12 mouse cellular contexts compared by ENCODE assay signal in the genomic region with DNA sequence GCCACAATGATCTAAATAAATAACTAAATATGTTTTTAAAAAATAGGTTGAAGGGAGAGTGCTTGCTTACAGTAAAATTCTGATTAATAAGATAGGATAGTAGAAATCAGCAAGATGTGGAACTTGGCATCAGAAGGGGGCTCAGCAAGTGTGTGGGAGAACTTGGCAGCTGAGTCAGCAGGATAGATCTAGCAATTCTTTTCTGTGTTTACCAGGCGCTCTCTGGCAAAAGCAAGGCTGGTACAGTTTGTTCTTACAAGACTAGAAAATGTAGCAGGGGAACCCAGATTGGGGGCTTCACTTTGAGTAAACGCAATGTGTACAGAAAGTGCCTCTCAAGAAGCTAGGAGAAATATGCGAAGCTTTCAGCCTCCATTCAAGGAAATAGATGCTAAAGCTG. TPM values are rescaled to one million over a fixed set of nuclear protein-coding genes. Genes with fewer than 3 reads are reported as not detected.
DNase-seq lines count a peak whose midpoint lies in the region; ATAC-seq and TF ChIP-seq lines count a peak whose summit lies in the region.
"Had no signal": no experiment of that assay in that cellular context is flagged by ENCODE, and none has a peak within 500 bp of the region (broad histone marks: within the 10 kb centered on the region; RNA-seq: fewer than 3 reads in every experiment).

No protein-coding gene starts in this region.

- peak; percentile 34 for DNase-seq in cerebellum, adult 11-12 months
- DNase-seq in layer of hippocampus, postnatal 10 days (ENCODE audit: low spot score in 2 of 2): peak; percentile 56
- DNase-seq in right cerebral cortex, postnatal 36 days (ENCODE audit: low spot score in 2 of 2): peak; percentile 44 to 49
- DNase-seq in stomach, postnatal 0 days (ENCODE audit: low spot score): no peak
- DNase-seq in gastrocnemius, postnatal 36 days: no peak
- DNase-seq: heart, postnatal 4 days; thymus, adult 2 months had no signal

- no peak overlapping the region for H3K4me2 ChIP-seq in neural tube, embryonic 13.5 days
- H3K4me2 ChIP-seq in neural tube, embryonic 15.5 days: no peak overlapping the region
- H3K4me2 ChIP-seq in stomach, postnatal 0 days (replicated peaks; ENCODE audit: low read depth): no peak overlapping the region
- H3K4me2 ChIP-seq: kidney, embryonic 15.5 days; limb, embryonic 15.5 days had no signal

- H3K4me3 ChIP-seq in neural tube, embryonic 13.5 days: no peak overlapping the region
- no peak overlapping the region for H3K4me3 ChIP-seq in neural tube, embryonic 15.5 days (replicated peaks)
- H3K4me3 ChIP-seq in stomach, postnatal 0 days (ENCODE audit: low read depth, low read length): no peak overlapping the region
- H3K4me3 ChIP-seq: kidney, embryonic 15.5 days; limb, embryonic 15.5 days had no signal

- H3K4me1 ChIP-seq in neural tube, embryonic 13.5 days (replicated peaks): no peaks in the 10 kb centered on the region
- no peaks in the 10 kb centered on the region for H3K4me1 ChIP-seq in neural tube, embryonic 15.5 days
- H3K4me1 ChIP-seq in stomach, postnatal 0 days (replicated peaks; ENCODE audit: control insufficient read depth, insufficient read depth): no peaks in the 10 kb centered on the region
- H3K4me1 ChIP-seq: kidney, embryonic 15.5 days; limb, embryonic 15.5 days had no signal

- H3K27ac ChIP-seq in neural tube, embryonic 13.5 days (replicated peaks): 0 out of 2 replicates have a peak overlapping the region, but pooled peaks have one; percentile 28
- no peak overlapping the region for H3K27ac ChIP-seq in neural tube, embryonic 15.5 days (replicated peaks)
- no peak overlapping the region for H3K27ac ChIP-seq in stomach, postnatal 0 days (replicated peaks)
- H3K27ac ChIP-seq: kidney, embryonic 15.5 days; limb, embryonic 15.5 days had no signal

- H3K9me3 ChIP-seq in neural tube, embryonic 13.5 days: no peaks in the 10 kb centered on the region
- no peaks in the 10 kb centered on the region for H3K9me3 ChIP-seq in neural tube, embryonic 15.5 days (replicated peaks)
- no peaks in the 10 kb centered on the region for H3K9me3 ChIP-seq in stomach, postnatal 0 days (ENCODE audit: control insufficient read depth, low read length)
- H3K9me3 ChIP-seq: kidney, embryonic 15.5 days; limb, embryonic 15.5 days had no signal

- no peak for TF ChIP-seq CTCF in stomach, postnatal 0 days (IDR thresholded peaks at IDR 0.05; ENCODE audit: low read depth)

- no peaks in the 10 kb centered on the region for H3K36me3 ChIP-seq in neural tube, embryonic 13.5 days
- H3K36me3 ChIP-seq in neural tube, embryonic 15.5 days: no peaks in the 10 kb centered on the region
- no peaks in the 10 kb centered on the region for H3K36me3 ChIP-seq in stomach, postnatal 0 days (ENCODE audit: control insufficient read depth, insufficient read depth, low read length)
- H3K36me3 ChIP-seq: kidney, embryonic 15.5 days; limb, embryonic 15.5 days had no signal

- TF ChIP-seq EP300 in stomach, postnatal 0 days (optimal IDR thresholded peaks at IDR 0.05): no peak

- no peak for ATAC-seq in cerebellum, adult (ENCODE audit: insufficient number of reproducible peaks, low FRiP score, low TSS enrichment)
- ATAC-seq in neural tube, embryonic 13.5 days (ENCODE audit: low read depth): no peak
- ATAC-seq in neural tube, embryonic 15.5 days (ENCODE audit: low FRiP score): no peak
- ATAC-seq in stomach, postnatal 0 days (ENCODE audit: low FRiP score, low TSS enrichment): no peak

- H3K9ac ChIP-seq in neural tube, embryonic 13.5 days: no peak overlapping the region
- H3K9ac ChIP-seq in neural tube, embryonic 15.5 days (replicated peaks): no peak overlapping the region
- no peak overlapping the region for H3K9ac ChIP-seq in stomach, postnatal 0 days (ENCODE audit: low read length)
- H3K9ac ChIP-seq: kidney, embryonic 15.5 days; limb, embryonic 15.5 days had no signal

- 81% methylated on average over 3 of the region's 3 CpGs for WGBS in neural tube, embryonic 13.5 days
- WGBS in neural tube, embryonic 15.5 days: 82% methylated on average over 3 of the region's 3 CpGs
- 65% methylated on average over 3 of the region's 3 CpGs for WGBS in stomach, postnatal 0 days

- intact Hi-C loops in gastrocnemius, postnatal 36 days (cut with DNase I): no loop called here

- H3K27me3 ChIP-seq in neural tube, embryonic 13.5 days: no peaks in the 10 kb centered on the region
- no peaks in the 10 kb centered on the region for H3K27me3 ChIP-seq in neural tube, embryonic 15.5 days (replicated peaks)
- no peaks in the 10 kb centered on the region for H3K27me3 ChIP-seq in stomach, postnatal 0 days (ENCODE audit: control insufficient read depth, insufficient read depth, low read length)
- H3K27me3 ChIP-seq: kidney, embryonic 15.5 days; limb, embryonic 15.5 days had no signal

RNA-seq across cellular contexts. Expression of a gene that starts 35.5 kb away (rescaled TPM):
- polyA plus RNA-seq in neural tube, embryonic 13.5 days (2015; fragmentation: Nextera tagmentation; extraction: Ambion mirVana): 26.7 and 28.0 TPM in 2 replicates
- 24.1 and 27.0 TPM in 2 replicates for polyA plus RNA-seq in neural tube, embryonic 15.5 days (2015; fragmentation: Nextera tagmentation; extraction: Ambion mirVana)
- 100 to 1,000 TPM in 1 of 2 experiments, 10 to 100 TPM in 1; 96.6 to 105 TPM for total RNA-seq in layer of hippocampus, postnatal 10 days (2021)
- polyA plus RNA-seq in stomach, postnatal 0 days (2015; fragmentation: Nextera tagmentation; extraction: Ambion mirVana): 6.3 and 6.7 TPM in 2 replicates
- total RNA-seq in gastrocnemius, postnatal 36 days (2021): 1 to 10 TPM; 3.5 to 4.9 TPM

Comparison
In these comparisons a context has a peak if more than half of its experiments do, and no peak if none do; other contexts are left out.
1. DNase-seq: peak in cerebellum, adult 11-12 months (single experiment), layer of hippocampus, postnatal 10 days (2 of 2) and right cerebral cortex, postnatal 36 days (2 of 2); none in stomach, postnatal 0 days (single experiment) and gastrocnemius, postnatal 36 days (0 of 2).